Mouse (Mus musculus) CH12.LX (cell line): ENCODE data around the gene Icmt. TPM values are rescaled to one million over a fixed set of nuclear protein-coding genes. Genes with fewer than 3 reads are reported as not detected.

Source experiments
- DNase-seq: peaks from one replicate; pipeline ENCODE4 v3.0.0-alpha.2; 2013; ENCODE audit errors: extremely low read depth
- H3K27ac ChIP-seq: 2 replicates; pipeline ENCODE4 v1.5.1; 2012; ENCODE audit warnings: low read depth, mild to moderate bottlenecking, control low read depth, moderate library complexity; ENCODE audit not compliant: insufficient read depth
- H3K27me3 ChIP-seq: replicated peaks from 2 replicates; pipeline ENCODE3; 2012; ENCODE audit warnings: inconsistent platforms
- H3K36me3 ChIP-seq, 2 experiments: replicated peaks in 1 of 2; 2 replicates each; pipeline versions ENCODE3 to v1.6.1; 2012; ENCODE audit warnings: inconsistent platforms in 1 of 2, low read length in 1 of 2, mild to moderate bottlenecking in 1 of 2, mixed read lengths in 1 of 2, moderate library complexity in 1 of 2; ENCODE audit not compliant: control insufficient read depth in 1 of 2, insufficient read depth in 1 of 2
- H3K4me1 ChIP-seq, 2 experiments: 2 replicates each; pipeline ENCODE4 v1.6.1; 2012; ENCODE audit warnings: inconsistent platforms in 1 of 2, moderate library complexity in 1 of 2; ENCODE audit not compliant: insufficient read depth in 2 of 2, control insufficient read depth in 1 of 2
- H3K4me2 ChIP-seq: 2 replicates; pipeline ENCODE4 v1.6.1; 2012; ENCODE audit warnings: low read depth, mild to moderate bottlenecking, control low read depth; ENCODE audit not compliant: poor library complexity, insufficient read depth, severe bottlenecking
- H3K4me3 ChIP-seq, 3 experiments: fragments of 150-350 bp in 1 of 3; sonication (generic) in 1 of 3; replicated peaks in 1 of 3; 2 replicates each; pipeline versions ENCODE3 to v1.5.1; 2011 to 2012; ENCODE audit warnings: low read depth in 2 of 3, low read length in 2 of 3, mild to moderate bottlenecking in 2 of 3, moderate library complexity in 2 of 3, control low read depth in 1 of 3, improper control_type of control experiment in 1 of 3, inconsistent platforms in 1 of 3, mixed read lengths in 1 of 3; ENCODE audit not compliant: poor library complexity in 1 of 3
- H3K79me2 ChIP-seq: replicated peaks from 2 replicates; pipeline ENCODE4 v1.6.1; 2012; ENCODE audit warnings: mild to moderate bottlenecking, moderate library complexity; ENCODE audit not compliant: control insufficient read depth, poor library complexity, insufficient read depth, severe bottlenecking; ENCODE audit errors: extremely low read depth
- H3K9ac ChIP-seq: 2 replicates; pipeline ENCODE4 v1.6.1; 2012; ENCODE audit warnings: low read depth, mild to moderate bottlenecking, control low read depth, moderate library complexity; ENCODE audit not compliant: insufficient read depth
- H3K9me3 ChIP-seq: replicated peaks from 2 replicates; pipeline ENCODE3; 2012; ENCODE audit warnings: low read length, inconsistent platforms, mixed read lengths
- E2F4 ChIP-seq: IDR thresholded peaks from 2 replicates; pipeline ENCODE4 v1.6.1; 2011; ENCODE audit warnings: low read depth, low read length, improper control_type of control experiment; ENCODE audit not compliant: insufficient replicate concordance
- ELF1 ChIP-seq: IDR thresholded peaks from 2 replicates; pipeline ENCODE4 v1.6.1; 2014; ENCODE audit warnings: low read depth, mild to moderate bottlenecking, inconsistent platforms, low read length, improper control_type of control experiment
- EP300 ChIP-seq: IDR thresholded peaks from 2 replicates; pipeline ENCODE4 v1.6.1; 2011; ENCODE audit warnings: low read length, improper control_type of control experiment
- GABPA ChIP-seq: IDR thresholded peaks from 2 replicates; pipeline ENCODE4 v1.6.1; 2012; ENCODE audit warnings: low read depth, low read length, improper control_type of control experiment, inconsistent platforms; ENCODE audit not compliant: insufficient replicate concordance
- JUND ChIP-seq: conservative IDR thresholded peaks from 2 replicates; pipeline ENCODE4 v1.6.1; 2011; ENCODE audit warnings: low read depth, low read length, improper control_type of control experiment
- KAT2A ChIP-seq: IDR thresholded peaks from 2 replicates; pipeline ENCODE4 v1.6.1; 2012; ENCODE audit warnings: low read length, improper control_type of control experiment, inconsistent platforms; ENCODE audit not compliant: insufficient replicate concordance
- MEF2A ChIP-seq: IDR thresholded peaks from 2 replicates; pipeline ENCODE4 v1.6.1; 2014; ENCODE audit warnings: low read depth, mild to moderate bottlenecking, inconsistent platforms, low read length, improper control_type of control experiment, borderline replicate concordance
- MYC ChIP-seq: IDR thresholded peaks from 2 replicates; pipeline ENCODE4 v1.6.1; 2011; ENCODE audit warnings: low read depth, mild to moderate bottlenecking, improper control_type of control experiment, low read length
- NELFE ChIP-seq: IDR thresholded peaks from 2 replicates; pipeline ENCODE4 v1.6.1; 2011; ENCODE audit warnings: low read depth, low read length, improper control_type of control experiment
- NRF1 ChIP-seq: IDR thresholded peaks from 2 replicates; pipeline ENCODE4 v1.6.1; 2014; ENCODE audit warnings: low read depth, mild to moderate bottlenecking, inconsistent platforms, low read length, improper control_type of control experiment, moderate library complexity
- POLR2AphosphoS2 ChIP-seq: IDR thresholded peaks from 2 replicates; pipeline ENCODE4 v1.6.1; 2011; ENCODE audit warnings: low read depth, low read length, improper control_type of control experiment
- RCOR1 ChIP-seq: conservative IDR thresholded peaks from 2 replicates; pipeline ENCODE4 v1.6.1; 2012; ENCODE audit warnings: low read depth, mild to moderate bottlenecking, inconsistent platforms, low read length, improper control_type of control experiment
- SMC3 ChIP-seq: IDR thresholded peaks from 2 replicates; pipeline ENCODE4 v1.6.1; 2011; ENCODE audit warnings: low read depth, low read length, improper control_type of control experiment
- USF1 ChIP-seq: IDR thresholded peaks from 2 replicates; pipeline ENCODE4 v1.6.1; 2014; ENCODE audit warnings: low read depth, mild to moderate bottlenecking, inconsistent platforms, low read length, improper control_type of control experiment
- ZC3H11A ChIP-seq: IDR thresholded peaks from 2 replicates; pipeline ENCODE4 v1.6.1; 2012; ENCODE audit warnings: low read depth, mild to moderate bottlenecking, inconsistent platforms, low read length, improper control_type of control experiment
- ZKSCAN1 ChIP-seq: IDR thresholded peaks from 2 replicates; pipeline ENCODE4 v1.6.1; 2012; ENCODE audit warnings: low read depth, inconsistent platforms, low read length, improper control_type of control experiment, borderline replicate concordance
- dilution Hi-C: fragments of 300-500 bp; cut with MboI; formaldehyde crosslinking; loops from 2 replicates; pipeline ENCODE4 v1.14.3; 2020; ENCODE audit warnings: low sequenced_read_pairs; ENCODE audit not compliant: extremely low pct_unique_long_range_greater_than_20kb, extremely low pct_ligation_motif_present
- in situ Hi-C: fragments of 300-500 bp; cut with MboI; formaldehyde crosslinking; loops from 3 replicates; pipeline ENCODE4 v1.14.3; 2019; ENCODE audit warnings: low sequenced_read_pairs, low pct_ligation_motif_present, low pct_unique_long_range_greater_than_20kb, mixed read lengths
- polyA plus RNA-seq: library from polyadenylated mRNA; unstranded; fragments of >175 nt; gene quantifications from 2 replicates; pipeline ENCODE4 v1.2.1, GENCODE M21; 2012; ENCODE audit warnings: low read depth; ENCODE audit not compliant: insufficient read length
- total RNA-seq, 2 experiments: library from RNA; depleted of rRNA; stranded (reverse); fragments of 300-350 nt in 1 of 2; fragments of >200 nt in 1 of 2; gene quantifications; 2 replicates each; pipeline ENCODE4 v1.2.3; 2012 to 2014

The Icmt gene
- total and polyA plus RNA-seq, 3 experiments = 18.5 to 29.8 (median 21.5) TPM

DNA sequence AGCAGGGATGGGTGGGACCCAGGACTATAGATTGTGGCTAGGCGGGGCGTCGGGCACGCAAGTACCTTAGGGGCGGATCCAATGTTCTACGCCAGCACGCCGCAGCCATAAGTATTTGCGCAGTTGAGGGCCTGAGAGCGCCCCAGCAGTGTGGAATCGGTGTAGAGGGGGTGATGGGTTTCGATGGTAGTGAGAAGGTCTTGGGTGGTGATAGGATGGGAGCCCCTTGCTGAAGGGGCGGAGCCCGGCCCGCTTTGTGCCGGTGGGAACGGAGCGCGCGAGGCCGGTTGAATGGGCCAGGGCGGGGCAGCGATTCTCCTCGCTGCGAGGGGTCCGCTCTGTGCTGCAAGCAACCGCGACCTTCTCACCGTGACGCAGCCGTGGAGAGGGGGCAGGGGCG, 10.8 kb upstream of the Icmt start:
- DNase-seq = no peak
- no peak for TF ChIP-seq MYC
- TF ChIP-seq NELFE = no peak
- no peak for TF ChIP-seq NRF1
- no peak for TF ChIP-seq ZC3H11A
- TF ChIP-seq USF1 = no peak
- no peak for TF ChIP-seq RCOR1
- no peak for TF ChIP-seq ELF1
- TF ChIP-seq SMC3 = no peak
- TF ChIP-seq E2F4 = no peak
- TF ChIP-seq GABPA = no peak
- no peak for TF ChIP-seq JUND
- Histone ChIP-seq H3K4me3 (no peak overlapping the region), H3K79me2 (no peaks in the 10 kb centered on the region), H3K4me1 (peaks cover 15 to 32% of the 10 kb centered on the region in 2 experiments), H3K9me3 (peaks cover 3% of the 10 kb centered on the region), H3K9ac (no peak overlapping the region), H3K36me3 (peaks cover 0 to 5% of the 10 kb centered on the region in 2 experiments), H3K4me2 (no peak overlapping the region), H3K27me3 (peaks cover 63% of the 10 kb centered on the region), H3K27ac (no peak overlapping the region)
- in situ Hi-C loops (loop anchor here (25.0 kb wide), 1 partner anchor 1826 kb away; no protein-coding TSS in a partner anchor), dilution Hi-C loops (no loop called here)

GRCm38 (mm10) chr4:152286887-152287286, 10.1 kb upstream of the Icmt start:
- no peak overlapping the region for H3K27ac ChIP-seq
- H3K27me3 ChIP-seq = peaks cover 65% of the 10 kb centered on the region
- DNase-seq = no peak
- in situ Hi-C loops = loop anchor here (25.0 kb wide), 1 partner anchor 1825 kb away; no protein-coding TSS in a partner anchor
- peaks cover 19 to 37% of the 10 kb centered on the region in 2 experiments for H3K4me1 ChIP-seq
- no peak for TF ChIP-seq KAT2A
- no peak for TF ChIP-seq POLR2AphosphoS2
- TF ChIP-seq ZKSCAN1 = no peak
- TF ChIP-seq MEF2A = no peak
- TF ChIP-seq NELFE = no peak
- no peak for TF ChIP-seq ELF1
- TF ChIP-seq RCOR1 = no peak
- no peak for TF ChIP-seq EP300
- H3K9ac ChIP-seq = no peak overlapping the region
- no peak overlapping the region for H3K4me3 ChIP-seq
- H3K79me2 ChIP-seq = no peaks in the 10 kb centered on the region
- H3K36me3 ChIP-seq = peaks cover 0 to 3% of the 10 kb centered on the region in 2 experiments
- peaks cover 3% of the 10 kb centered on the region for H3K9me3 ChIP-seq
- H3K4me2 ChIP-seq = no peak overlapping the region
- dilution Hi-C loops = no loop called here
